Mouse (Mus musculus) ovary, postnatal 36 days (tissue): Measurements from ENCODE around the gene Olfr1311.
"Not testable (repeated sequence)": the region's sequence is repeated elsewhere in the genome, so short reads cannot be mapped to it uniquely, and the experiment has no call there.

ENCODE experiments used
- DNase-seq: peaks from one replicate; pipeline ENCODE4 v3.0.0; 2022; ENCODE audit warnings: low spot score, mixed read lengths

Gene Olfr1311

GRCm38 (mm10) chr2:112024312-112024711, at the start of gene Olfr1311:
Gene Olfr1311 (minus strand): TSS chr2:112024412.
- no peak for DNase-seq

DNA sequence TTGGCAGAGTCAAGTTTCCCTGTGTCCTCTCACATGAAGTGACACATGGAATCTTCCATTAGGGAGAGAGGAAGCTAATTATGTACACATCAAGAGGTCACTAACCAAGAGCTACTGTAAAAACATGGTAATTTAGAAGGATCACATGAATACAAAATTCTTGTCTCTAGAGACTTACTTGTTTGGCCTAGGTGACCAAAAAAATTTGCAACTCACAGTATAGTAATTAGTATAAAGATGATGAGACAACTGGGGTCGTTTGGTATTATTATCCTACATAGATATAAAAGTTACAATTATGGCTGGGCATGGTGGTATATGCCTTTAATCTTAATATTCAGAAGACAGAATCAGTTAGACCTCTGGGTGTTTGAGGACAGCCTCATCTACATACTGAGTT, 25.9 kb upstream of the Olfr1311 start, which contains the start of gene Olfr1312:
Gene Olfr1312, minus strand, starts transcription at position 101 of the 400 bp plus-strand sequence.
- no peak for DNase-seq

- DNase-seq, result not testable (repeated sequence)
Observed at GRCm38 (mm10) chr2:112026971-112027370, 2.8 kb upstream of the Olfr1311 start.

- DNase-seq, result no peak
Observed at GRCm38 (mm10) chr2:112014900-112015299, 9.3 kb downstream of the Olfr1311 start.

GRCm38 (mm10) chr2:112012608-112013007, 11.6 kb downstream of the Olfr1311 start, which contains the start of gene Olfr1310:
Gene Olfr1310 (minus strand): TSS chr2:112012708.
- DNase-seq, result no peak

DNA sequence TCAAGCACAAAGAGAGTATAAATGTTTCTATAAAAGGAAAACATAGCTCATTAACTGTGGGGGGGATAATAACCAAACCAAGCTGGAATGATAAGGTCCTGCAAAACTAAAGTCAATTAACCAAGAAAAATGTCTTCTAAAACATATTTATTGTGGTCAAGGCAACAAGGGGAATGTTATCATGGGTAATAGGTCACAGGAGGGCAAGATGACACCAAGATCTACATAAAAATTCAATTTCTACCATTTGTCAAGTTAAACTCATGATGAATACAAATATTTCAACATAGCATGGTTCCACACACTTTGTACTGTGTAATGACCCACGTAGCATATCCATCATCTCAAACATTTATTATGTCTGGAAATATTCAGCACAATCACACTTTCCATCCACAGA, 34.0 kb downstream of the Olfr1311 start, which contains the start of gene Olfr1309:
Gene Olfr1309, minus strand, starts transcription at position 101 of the 400 bp plus-strand sequence.
- DNase-seq, result no peak
